Mouse (Mus musculus) cerebellum, adult 2 months (tissue): ENCODE measurements around the gene Cyp4f13. TPM values are rescaled to one million over a fixed set of nuclear protein-coding genes. Genes with fewer than 3 reads are reported as not detected.

Source experiments
- DNase-seq, 2 experiments: peaks; one replicate each; pipeline ENCODE4 v3.0.0; 2021
- H3K27ac ChIP-seq: fragments of 200-500 bp; 2 replicates; pipeline ENCODE4 v1.5.1; 2012; ENCODE audit warnings: low read length, control low read depth, inconsistent platforms; ENCODE audit not compliant: insufficient read depth
- H3K27me3 ChIP-seq: fragments of 200-500 bp; 2 replicates; pipeline ENCODE4 v1.6.1; 2012; ENCODE audit warnings: inconsistent platforms, mild to moderate bottlenecking, low read length, moderate library complexity; ENCODE audit not compliant: control insufficient read depth, insufficient read depth
- H3K4me1 ChIP-seq: fragments of 200-500 bp; 2 replicates; pipeline ENCODE4 v1.6.1; 2011; ENCODE audit warnings: low read length; ENCODE audit not compliant: control insufficient read depth, insufficient read depth
- H3K4me3 ChIP-seq: fragments of 200-500 bp; replicated peaks from 2 replicates; pipeline ENCODE3; 2011; ENCODE audit warnings: mild to moderate bottlenecking, low read depth, low read length, control low read depth; ENCODE audit not compliant: insufficient read depth
- CTCF ChIP-seq: fragments of 200-500 bp; IDR thresholded peaks from 2 replicates; pipeline ENCODE4 v1.5.1; 2011; ENCODE audit warnings: low read depth, mild to moderate bottlenecking, control low read depth, low read length, moderate library complexity, borderline replicate concordance; ENCODE audit not compliant: insufficient read depth
- POLR2A ChIP-seq: fragments of 200-500 bp; IDR thresholded peaks from 2 replicates; pipeline ENCODE4 v1.6.1; 2011; ENCODE audit warnings: low read length, control low read depth, borderline replicate concordance; ENCODE audit not compliant: insufficient read depth
- WGBS: fragments of 180-500 bp; shearing (Covaris S2); methylation state at CpG from one replicate; pipeline ENCODE4 v1.1.7; 2018; 5-methylcytosine and 5-hydroxymethylcytosine counted together
- polyA plus RNA-seq: library from polyadenylated mRNA; depleted of rRNA; stranded (reverse); fragments of >200 nt; gene quantifications from 2 replicates; pipeline ENCODE4 v1.2.3, GENCODE M21; 2012; rRNA removed

Cyp4f13 gene
- polyA plus RNA-seq, 1 experiment, result 47.2 TPM

GRCm38 (mm10) chr17:32878773-32879172 lies 68.4 kb downstream of the Cyp4f13 start:
- 97% methylated on average over 11 of the region's 11 CpGs for WGBS
- DNase-seq, result no peak
- Histone ChIP-seq H3K4me1 (peaks cover 3% of the 10 kb centered on the region; the same call in 1 of the 2 replicates), H3K27ac (no peak overlapping the region), H3K4me3 (no peak overlapping the region), H3K27me3 (no peaks in the 10 kb centered on the region)
- no peak for TF ChIP-seq CTCF
- TF ChIP-seq POLR2A, result no peak

DNA sequence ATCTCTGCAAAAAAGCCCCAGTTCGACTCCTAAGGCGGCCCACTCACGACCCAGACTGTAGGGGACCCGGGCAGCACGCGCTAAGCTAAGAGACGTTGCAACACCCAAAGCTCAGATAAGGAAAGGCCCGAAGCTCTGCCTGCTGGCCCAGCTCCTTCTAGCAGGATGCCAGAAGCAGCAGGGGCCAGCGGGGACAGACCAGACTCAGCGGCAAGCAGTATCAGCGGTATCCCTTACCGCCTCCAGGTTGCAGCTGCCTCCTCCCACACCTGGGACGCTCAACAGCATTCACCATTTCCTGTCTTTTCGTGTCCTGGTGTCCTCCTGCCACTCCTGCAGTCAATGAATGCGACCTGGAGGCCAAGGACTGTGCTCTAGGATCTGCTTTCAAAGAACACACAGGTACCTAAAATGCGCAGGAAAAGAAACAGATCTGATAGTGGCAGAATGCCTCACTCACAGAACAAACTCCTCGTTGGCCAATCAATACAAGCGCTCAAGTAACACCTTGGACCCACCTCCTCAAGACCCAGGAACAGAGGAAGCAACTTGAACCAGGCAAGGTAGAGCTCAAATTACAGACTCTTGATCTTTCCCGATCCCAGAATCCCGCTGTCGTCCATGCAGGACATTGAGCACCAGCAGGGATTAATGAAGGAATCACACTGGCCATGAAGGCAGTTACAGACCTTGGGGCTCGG lies 69.6 kb downstream of the Cyp4f13 start:
- Histone ChIP-seq H3K27ac (no peak overlapping the region), H3K27me3 (no peaks in the 10 kb centered on the region), H3K4me3 (no peak overlapping the region), H3K4me1 (peaks cover 3% of the 10 kb centered on the region; the same call in 1 of the 2 replicates)
- no peak for TF ChIP-seq POLR2A
- TF ChIP-seq CTCF, result no peak
- WGBS, result 15% methylated on average over 22 of the region's 22 CpGs
- DNase-seq, result no peak

Other genes starting within 250 kb of the Cyp4f13 start
- gene Zfp871, start 159.1 kb downstream of the Cyp4f13 start, polyA plus RNA-seq, result 25.9 and 28.8 TPM in 2 replicates
- gene Zfp811, start 137.5 kb downstream of the Cyp4f13 start, polyA plus RNA-seq, result 6.4 and 7.2 TPM in 2 replicates
- 13.3 and 15.7 TPM in 2 replicates for gene Zfp799, start 117.1 kb downstream of the Cyp4f13 start, polyA plus RNA-seq
- 6.3 and 6.8 TPM in 2 replicates for gene Zfp870, start 55.8 kb downstream of the Cyp4f13 start, polyA plus RNA-seq
- 10.8 and 13.0 TPM in 2 replicates for gene Cyp4f14, start 30.1 kb downstream of the Cyp4f13 start, polyA plus RNA-seq
- 4.6 and 4.9 TPM in 2 replicates for gene Zfp472, start 18.4 kb upstream of the Cyp4f13 start, polyA plus RNA-seq
- 12.3 and 13.3 TPM in 2 replicates for gene Zfp952, start 45.7 kb upstream of the Cyp4f13 start, polyA plus RNA-seq
- gene Zfp763, start 86.0 kb upstream of the Cyp4f13 start, polyA plus RNA-seq, result 10.7 and 12.2 TPM in 2 replicates
- gene 4921501E09Rik, start 120.7 kb upstream of the Cyp4f13 start, polyA plus RNA-seq, result not detected in 2 replicates
- gene Zfp563, start 141.9 kb upstream of the Cyp4f13 start, polyA plus RNA-seq, result 10.2 and 11.6 TPM in 2 replicates
- gene Morc2b, start 192.3 kb upstream of the Cyp4f13 start, polyA plus RNA-seq, result 4.5 and 5.1 TPM in 2 replicates
- gene Olfr55, start 221.0 kb upstream of the Cyp4f13 start, polyA plus RNA-seq, result 0.03 and 0.05 TPM in 2 replicates
- not detected in 2 replicates for gene Olfr239, start 243.9 kb upstream of the Cyp4f13 start, polyA plus RNA-seq